Mouse (Mus musculus) megakaryocyte, adult 5-6 weeks (primary cell): ENCODE data around the gene Pgf. TPM values are rescaled to one million over a fixed set of nuclear protein-coding genes. Genes with fewer than 3 reads are reported as not detected.

Experiments
- ATAC-seq: 2 replicates; pipeline ENCODE4 v1.8.0; 2016; ENCODE audit warnings: mild to moderate bottlenecking, inconsistent platforms; ENCODE audit not compliant: poor library complexity, severe bottlenecking
- total RNA-seq, 2 experiments: library from RNA; stranded (forward) in 1 of 2; stranded (reverse) in 1 of 2; fragments of 153-499, 151-499 nt in 1 of 2; fragments of 221-1000, 200-1000 nt in 1 of 2; gene quantifications; 2 replicates each; pipeline versions ENCODE4 v1.2.3 to v1.2.4; 2015 to 2017

Pgf gene
- total RNA-seq (2015) (0.14 and 0.33 TPM in 2 replicates), total RNA-seq (2017) (0.18 TPM in 1 of 2 replicates, not detected in the other)

- ATAC-seq: peak; percentile 74
Observed at GRCm38 (mm10) chr12:85177740-85178239, at the start of gene Pgf. Pgf (minus strand) TSS chr12:85177790.

- ATAC-seq: no peak
Observed at GRCm38 (mm10) chr12:85227227-85227626, 49.6 kb upstream of the Pgf start.

- peak; percentile 4; the same call in 1 of the 2 replicates for ATAC-seq
Observed at GRCm38 (mm10) chr12:85219905-85220290, 42.3 kb upstream of the Pgf start.

GRCm38 (mm10) chr12:85219236-85219904 is 41.8 kb upstream of the Pgf start, which contains the start of gene Eif2b2:
Eif2b2 (plus strand) TSS chr12:85219481.
- ATAC-seq: peak; percentile 99

GRCm38 (mm10) chr12:85217733-85218310 is 40.2 kb upstream of the Pgf start:
- no peak for ATAC-seq

GRCm38 (mm10) chr12:85215031-85215430 is 37.4 kb upstream of the Pgf start:
- ATAC-seq: no peak

GRCm38 (mm10) chr12:85208687-85209199 is 31.2 kb upstream of the Pgf start:
- no peak for ATAC-seq

GRCm38 (mm10) chr12:85205425-85205824 is 27.8 kb upstream of the Pgf start:
- no peak for ATAC-seq

GRCm38 (mm10) chr12:85204105-85204504 is 26.5 kb upstream of the Pgf start:
- no peak for ATAC-seq

- ATAC-seq: no peak
Observed at GRCm38 (mm10) chr12:85203699-85204098, 26.1 kb upstream of the Pgf start.

GRCm38 (mm10) chr12:85202191-85202590 is 24.6 kb upstream of the Pgf start:
- no peak for ATAC-seq

GRCm38 (mm10) chr12:85201830-85202147 is 24.2 kb upstream of the Pgf start:
- no peak for ATAC-seq

- ATAC-seq: no peak
Observed at GRCm38 (mm10) chr12:85200929-85201829, 23.6 kb upstream of the Pgf start.

GRCm38 (mm10) chr12:85199954-85200353 is 22.4 kb upstream of the Pgf start:
- no peak for ATAC-seq

GRCm38 (mm10) chr12:85197936-85198335 is 20.3 kb upstream of the Pgf start:
- ATAC-seq: no peak

- ATAC-seq: no peak
Observed at GRCm38 (mm10) chr12:85197371-85197770, 19.8 kb upstream of the Pgf start.

GRCm38 (mm10) chr12:85196191-85196590 is 18.6 kb upstream of the Pgf start:
- no peak for ATAC-seq

GRCm38 (mm10) chr12:85195086-85195485 is 17.5 kb upstream of the Pgf start:
- ATAC-seq: no peak

GRCm38 (mm10) chr12:85194623-85195018 is 17.0 kb upstream of the Pgf start:
- ATAC-seq: no peak

GRCm38 (mm10) chr12:85193923-85194622 is 16.5 kb upstream of the Pgf start:
- ATAC-seq: no peak

GRCm38 (mm10) chr12:85193146-85193545 is 15.6 kb upstream of the Pgf start:
- ATAC-seq: no peak
